Mouse (Mus musculus) lung, postnatal 0 days (tissue): ENCODE measurements around the gene Hist1h2br. TPM values are rescaled to one million over a fixed set of nuclear protein-coding genes. Genes with fewer than 3 reads are reported as not detected.

Experiments
- ATAC-seq: fragments of 200-750 bp; cut with Nextera tagmentation; 2 replicates; pipeline ENCODE4 v1.8.0; 2017; ENCODE audit warnings: moderate library complexity
- DNase-seq: peaks from one replicate; pipeline ENCODE4 v3.0.0-alpha.2; 2016; ENCODE audit warnings: low spot score
- H3K27ac ChIP-seq: fragments of 300-500 bp; sonication (generic); 2 replicates; pipeline ENCODE4 v1.5.1; 2014; ENCODE audit warnings: antibody characterized with exemption, mild to moderate bottlenecking, low read length, mixed read lengths
- H3K27me3 ChIP-seq: fragments of 300-500 bp; sonication (generic); replicated peaks from 2 replicates; pipeline ENCODE4 v1.6.1; 2014; ENCODE audit warnings: low read length, mixed read lengths; ENCODE audit not compliant: insufficient read depth
- H3K36me3 ChIP-seq: fragments of 300-500 bp; sonication (generic); 2 replicates; pipeline ENCODE4 v1.6.1; 2014; ENCODE audit warnings: low read length, mixed read lengths; ENCODE audit not compliant: insufficient read depth
- H3K4me1 ChIP-seq: fragments of 300-500 bp; sonication (generic); 2 replicates; pipeline ENCODE4 v1.6.1; 2014; ENCODE audit warnings: antibody characterized with exemption, low read depth, low read length, mixed read lengths; ENCODE audit not compliant: insufficient read depth
- H3K4me2 ChIP-seq: fragments of 300-500 bp; sonication (generic); replicated peaks from 2 replicates; pipeline ENCODE4 v1.6.1; 2014; ENCODE audit warnings: low read depth, mild to moderate bottlenecking, low read length, moderate library complexity, mixed read lengths
- H3K4me3 ChIP-seq: fragments of 300-500 bp; sonication (generic); 2 replicates; pipeline ENCODE4 v1.5.1; 2014; ENCODE audit warnings: low read depth, low read length
- H3K9ac ChIP-seq: fragments of 300-500 bp; sonication (generic); replicated peaks from 2 replicates; pipeline ENCODE4 v1.6.1; 2014; ENCODE audit warnings: low read depth, mild to moderate bottlenecking
- H3K9me3 ChIP-seq: fragments of 300-500 bp; sonication (generic); 2 replicates; pipeline ENCODE4 v1.6.1; 2016; ENCODE audit warnings: low read length, mixed read lengths
- CTCF ChIP-seq: IDR thresholded peaks from 2 replicates; pipeline ENCODE4 v1.5.1; 2016; ENCODE audit warnings: antibody characterized with exemption, mild to moderate bottlenecking
- EP300 ChIP-seq: IDR thresholded peaks from 2 replicates; pipeline ENCODE4 v1.6.1; 2016; ENCODE audit warnings: antibody characterized with exemption, mild to moderate bottlenecking, control low read depth
- WGBS: fragments of 180-500 bp; shearing (Covaris S2); extraction: QIAGEN DNeasy Blood & Tissue Kit; methylation state at CpG from one replicate; pipeline ENCODE4 v1.1.7; 2014; 5-methylcytosine and 5-hydroxymethylcytosine counted together
- microRNA-seq: library from miRNA; unstranded; fragments of <30 nt; microRNA quantifications from one replicate; pipeline ENCODE4, GENCODE M21; 2016
- polyA plus RNA-seq: library from polyadenylated mRNA; unstranded; fragments of >200 nt; fragmentation: Nextera tagmentation; extraction: Ambion mirVana; gene quantifications from 2 replicates; pipeline ENCODE4 v1.2.1, GENCODE M21; 2015

Gene Hist1h2br
- polyA plus RNA-seq, 1 experiment from 2014 or later, result 3.0 TPM

DNA sequence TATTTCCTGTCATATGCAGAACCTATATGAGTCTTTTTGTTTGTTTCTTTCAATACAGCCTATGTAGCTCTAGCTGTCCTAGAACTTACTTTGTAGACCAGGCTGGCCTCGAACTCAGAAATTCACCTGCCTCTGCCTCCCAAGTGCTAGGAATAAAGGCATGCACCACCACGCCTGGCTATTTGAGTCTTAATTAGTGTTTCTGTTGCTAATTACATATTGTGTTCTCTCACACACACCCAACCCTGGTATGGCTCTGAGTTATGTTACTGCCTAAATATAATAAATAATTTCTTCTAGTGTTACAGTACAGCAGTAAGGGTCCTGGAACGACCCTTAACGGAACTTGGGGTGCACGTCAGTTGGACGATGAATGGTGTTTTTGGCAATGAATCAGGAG lies 47.2 kb downstream of the Hist1h2br start:
- TF ChIP-seq CTCF (no peak), EP300 (no peak)
- 79% methylated on average over 6 of the region's 6 CpGs for WGBS
- H3K9ac ChIP-seq, result no peak overlapping the region
- no peak overlapping the region for H3K4me3 ChIP-seq
- H3K4me2 ChIP-seq, result no peak overlapping the region
- H3K4me1 ChIP-seq, result no peaks in the 10 kb centered on the region
- H3K36me3 ChIP-seq, result no peaks in the 10 kb centered on the region
- ATAC-seq (no peak), DNase-seq (no peak)
- H3K27me3 ChIP-seq, result no peaks in the 10 kb centered on the region
- H3K27ac ChIP-seq, result no peak overlapping the region
- no peaks in the 10 kb centered on the region for H3K9me3 ChIP-seq

DNA sequence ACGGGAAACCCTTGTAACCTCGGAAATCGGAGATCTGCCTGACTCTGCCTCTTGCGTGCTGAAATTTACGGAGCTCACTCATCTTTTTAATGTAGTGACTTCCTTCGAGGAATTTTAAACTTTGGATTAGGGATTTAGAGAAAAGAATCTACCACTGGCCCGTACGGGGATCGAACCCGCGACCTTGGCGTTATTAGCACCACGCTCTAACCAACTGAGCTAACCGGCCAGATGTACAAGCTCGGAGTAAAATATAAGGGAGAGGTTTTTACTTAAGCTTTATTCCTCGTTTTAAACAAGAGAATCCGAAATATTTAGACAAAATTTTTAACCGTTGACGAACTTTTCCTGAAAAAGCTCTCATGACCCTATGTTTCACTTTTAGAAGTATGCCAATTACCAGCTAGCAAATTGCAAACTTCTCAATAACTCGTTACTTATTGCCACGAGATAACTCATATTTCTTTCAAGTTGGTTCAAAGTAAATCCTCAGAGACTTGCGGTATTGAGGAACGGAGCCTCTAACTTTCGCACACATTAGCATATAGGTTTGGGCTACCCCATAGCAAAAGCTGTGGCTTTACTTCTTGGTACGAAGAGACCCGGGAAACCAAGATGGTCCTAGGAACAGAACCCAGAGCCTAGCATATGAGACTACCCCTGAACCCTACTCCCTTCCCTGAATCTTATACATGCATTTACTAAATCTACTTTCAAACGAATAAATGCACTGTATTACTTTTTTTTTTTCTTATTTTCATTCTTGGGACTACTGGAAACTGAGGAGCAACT lies 48.5 kb downstream of the Hist1h2br start:
- Histone ChIP-seq H3K9ac (no peak overlapping the region), H3K9me3 (no peaks in the 10 kb centered on the region), H3K27ac (no peak overlapping the region), H3K4me2 (peak overlapping the region; percentile 33), H3K36me3 (no peaks in the 10 kb centered on the region), H3K4me1 (no peaks in the 10 kb centered on the region), H3K27me3 (no peaks in the 10 kb centered on the region), H3K4me3 (peak overlapping the region; percentile 22)
- DNase-seq (peak; percentile 23), ATAC-seq (no peak)
- TF ChIP-seq CTCF (no peak), EP300 (no peak)
- WGBS, result 3% methylated on average over 27 of the region's 27 CpGs

DNA sequence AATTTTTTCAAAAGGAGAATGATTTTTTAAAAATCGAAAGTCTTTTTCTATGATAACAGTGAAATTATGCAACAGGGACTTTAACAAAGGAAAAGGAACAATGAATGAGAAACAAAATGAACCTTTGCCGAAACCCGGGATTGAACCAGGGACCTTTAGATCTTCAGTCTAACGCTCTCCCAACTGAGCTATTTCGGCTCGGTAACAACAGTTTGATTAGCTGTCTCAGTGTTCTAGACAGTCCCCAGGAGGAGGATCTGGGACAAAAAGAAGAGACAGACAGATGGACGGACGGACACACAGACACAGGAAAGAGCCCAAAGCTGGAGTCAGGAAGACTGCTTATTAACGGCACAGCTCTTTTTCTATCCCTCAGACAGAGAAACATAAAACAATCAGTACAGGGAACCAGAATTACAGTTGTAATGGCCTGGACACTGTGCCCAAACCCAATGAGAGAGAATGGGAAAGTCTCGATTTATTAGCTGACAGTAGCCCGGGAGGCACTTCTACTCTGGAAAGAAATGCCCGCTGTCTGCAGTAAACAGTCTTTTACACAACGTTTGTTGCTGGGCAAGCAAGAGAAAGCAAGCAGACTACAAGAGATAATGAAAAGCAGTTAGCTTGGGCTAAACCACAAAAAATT lies 49.3 kb downstream of the Hist1h2br start:
- 3% methylated on average over 13 of the region's 13 CpGs for WGBS
- TF ChIP-seq EP300 (no peak), CTCF (no peak)
- H3K4me2 ChIP-seq, result peak overlapping the region; percentile 33
- no peaks in the 10 kb centered on the region for H3K27me3 ChIP-seq
- H3K9me3 ChIP-seq, result no peaks in the 10 kb centered on the region
- peak overlapping the region; percentile 22 for H3K4me3 ChIP-seq
- H3K9ac ChIP-seq, result no peak overlapping the region
- no peaks in the 10 kb centered on the region for H3K36me3 ChIP-seq
- DNase-seq (peak; percentile 58), ATAC-seq (no peak; the same call in 1 of the 2 replicates)
- no peaks in the 10 kb centered on the region for H3K4me1 ChIP-seq
- no peak overlapping the region for H3K27ac ChIP-seq

DNA sequence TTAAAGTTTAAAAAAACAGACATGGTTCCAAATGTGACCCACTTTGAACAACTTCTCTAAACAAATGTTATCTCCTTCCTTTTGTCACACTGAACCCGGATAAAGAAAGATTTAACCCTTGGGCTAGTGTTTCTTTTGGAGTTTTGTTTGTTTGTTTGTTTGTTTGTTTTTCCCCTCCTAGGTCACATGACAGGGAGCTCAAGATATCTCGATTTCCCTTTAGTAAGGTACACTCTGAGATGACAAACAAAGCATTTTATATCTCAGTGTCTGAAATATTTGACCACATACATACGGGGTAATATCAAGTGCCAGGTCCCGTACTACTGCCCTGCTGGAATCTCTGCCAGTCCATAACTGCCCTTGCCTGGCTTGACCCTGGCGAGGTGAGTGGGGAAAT lies 49.9 kb downstream of the Hist1h2br start:
- WGBS, result 35% methylated on average over 5 of the region's 5 CpGs
- Histone ChIP-seq H3K36me3 (no peaks in the 10 kb centered on the region), H3K27me3 (no peaks in the 10 kb centered on the region), H3K9me3 (no peaks in the 10 kb centered on the region), H3K9ac (no peak overlapping the region), H3K4me2 (no peak overlapping the region), H3K4me1 (no peaks in the 10 kb centered on the region), H3K4me3 (no peak overlapping the region), H3K27ac (no peak overlapping the region)
- TF ChIP-seq EP300 (no peak), CTCF (no peak)
- DNase-seq, result no peak
- no peak for ATAC-seq

DNA sequence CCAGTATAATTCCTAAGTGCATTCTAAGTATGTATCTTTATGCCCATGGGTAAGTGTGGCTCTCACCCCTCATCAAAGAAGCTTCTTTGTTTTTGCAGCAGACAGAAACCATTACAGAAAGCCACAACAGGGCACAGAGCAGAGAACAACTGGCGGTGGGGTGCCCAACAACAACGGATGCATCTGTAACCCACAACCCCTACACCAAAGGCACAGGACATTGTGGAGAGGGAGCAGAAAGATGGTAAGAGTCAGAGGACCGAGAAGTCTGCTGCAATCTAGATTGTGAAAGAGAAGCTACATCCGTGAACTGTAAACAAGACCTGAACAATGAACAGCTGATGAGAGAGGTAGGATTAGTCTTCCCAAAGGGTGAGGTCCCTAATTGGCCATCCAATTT lies 51.0 kb downstream of the Hist1h2br start:
- H3K27ac ChIP-seq, result no peak overlapping the region
- 70% methylated on average over 4 of the region's 4 CpGs for whole genome bisulfite sequencing
- H3K4me1 ChIP-seq, result no peaks in the 10 kb centered on the region
- ATAC-seq (no peak), DNase-seq (no peak)
- H3K27me3 ChIP-seq, result no peaks in the 10 kb centered on the region
- no peak overlapping the region for H3K4me2 ChIP-seq
- H3K36me3 ChIP-seq, result no peaks in the 10 kb centered on the region
- H3K9me3 ChIP-seq, result no peaks in the 10 kb centered on the region
- no peak overlapping the region for H3K4me3 ChIP-seq
- TF ChIP-seq CTCF (no peak), EP300 (no peak)
- no peak overlapping the region for H3K9ac ChIP-seq

Small RNAs within 50 kb of the gene (microRNA-seq; reads per million reads assigned to microRNA genes)
- gene Gm19658, result not detected
- not detected for gene Gm44346
- gene Gm44466, result not detected

Other genes starting within 250 kb of the Hist1h2br start
- gene Olfr1362, start 219.7 kb upstream of the Hist1h2br start, polyA plus RNA-seq, result not detected in 2 replicates
- gene Olfr11, start 191.2 kb upstream of the Hist1h2br start, polyA plus RNA-seq, result not detected in 2 replicates
- gene Olfr1361, start 170.4 kb upstream of the Hist1h2br start, polyA plus RNA-seq, result not detected in 2 replicates
- not detected in 2 replicates for gene Olfr1360, start 156.3 kb upstream of the Hist1h2br start, polyA plus RNA-seq
- gene Olfr1359, start 135.6 kb upstream of the Hist1h2br start, polyA plus RNA-seq, result not detected in 2 replicates
- not detected in 2 replicates for gene Hist1h2bl, start 117.6 kb upstream of the Hist1h2br start, polyA plus RNA-seq
- 5.4 TPM in 1 of 2 replicates, not detected in the other for gene Hist1h2ai, start 117.3 kb upstream of the Hist1h2br start, polyA plus RNA-seq
- 2.0 TPM in 1 of 2 replicates, not detected in the other for gene Hist1h3h, start 116.1 kb upstream of the Hist1h2br start, polyA plus RNA-seq
- 0.66 and 0.67 TPM in 2 replicates for gene Hist1h2bm, start 111.7 kb upstream of the Hist1h2br start, polyA plus RNA-seq
- gene Hist1h4j, start 98.7 kb upstream of the Hist1h2br start, polyA plus RNA-seq, result not detected in 2 replicates
- 0.84 and 0.89 TPM in 2 replicates for gene Hist1h4k, start 83.2 kb upstream of the Hist1h2br start, polyA plus RNA-seq
- 7.5 and 9.4 TPM in 2 replicates for gene Hist1h2ak, start 79.9 kb upstream of the Hist1h2br start, polyA plus RNA-seq
- gene Hist1h2bn, start 79.6 kb upstream of the Hist1h2br start, polyA plus RNA-seq, result 1.1 and 1.3 TPM in 2 replicates
- gene Hist1h1b, start 53.1 kb upstream of the Hist1h2br start, polyA plus RNA-seq, result 1.4 and 2.4 TPM in 2 replicates
- gene Hist1h3i, start 50.4 kb upstream of the Hist1h2br start, polyA plus RNA-seq, result 14.5 and 16.9 TPM in 2 replicates
- gene Hist1h2an, start 46.5 kb upstream of the Hist1h2br start, polyA plus RNA-seq, result 1.3 TPM in 1 of 2 replicates, not detected in the other
- 0.61 and 0.95 TPM in 2 replicates for gene Hist1h2bp, start 46.3 kb upstream of the Hist1h2br start, polyA plus RNA-seq
- gene Hist1h2bq, start 23.5 kb upstream of the Hist1h2br start, polyA plus RNA-seq, result 3.0 and 4.5 TPM in 2 replicates
- gene Hist1h2ao, start 23.3 kb upstream of the Hist1h2br start, polyA plus RNA-seq, result not detected in 2 replicates
- 0.90 TPM in 1 of 2 replicates, not detected in the other for gene Hist1h4m, start 22.0 kb upstream of the Hist1h2br start, polyA plus RNA-seq
- gene Hist1h4n, start 1.5 kb upstream of the Hist1h2br start, polyA plus RNA-seq, result 4.6 and 6.0 TPM in 2 replicates
- 382 and 386 TPM in 2 replicates for gene Hist1h2ap, start 236 bp upstream of the Hist1h2br start, polyA plus RNA-seq
- 2.5 and 3.4 TPM in 2 replicates for gene Zfp184, start 111.4 kb downstream of the Hist1h2br start, polyA plus RNA-seq
- not detected in 2 replicates for gene Pom121l2, start 147.5 kb downstream of the Hist1h2br start, polyA plus RNA-seq
- gene Prss16, start 176.0 kb downstream of the Hist1h2br start, polyA plus RNA-seq, result 0.62 and 1.1 TPM in 2 replicates
- gene Hist1h2ah, start 201.8 kb downstream of the Hist1h2br start, polyA plus RNA-seq, result 4.2 and 5.2 TPM in 2 replicates
- gene Hist1h2bk, start 202.1 kb downstream of the Hist1h2br start, polyA plus RNA-seq, result 0.45 and 0.81 TPM in 2 replicates
- 4.1 and 4.6 TPM in 2 replicates for gene Hist1h4i, start 207.6 kb downstream of the Hist1h2br start, polyA plus RNA-seq
- gene Hist1h2ag, start 209.2 kb downstream of the Hist1h2br start, polyA plus RNA-seq, result 2.7 TPM in 1 of 2 replicates, not detected in the other
- 1.0 and 1.5 TPM in 2 replicates for gene Hist1h2bj, start 209.5 kb downstream of the Hist1h2br start, polyA plus RNA-seq